Mouse (Mus musculus) cortical plate, adult 2 months (tissue): ENCODE measurements at regions not wholly inside any gene's neighbourhood (a gene's known extent, or its start where the extent isn't known, plus 50 kb on each side); places are given as distances from the start of the nearest gene placed in this dataset.

Experiments
- CTCF ChIP-seq: fragments of 200-500 bp; IDR thresholded peaks from 2 replicates; pipeline ENCODE4 v1.5.1; 2011; ENCODE audit warnings: mild to moderate bottlenecking, control low read depth, low read length; ENCODE audit not compliant: insufficient read depth; ENCODE audit errors: extremely low read depth
- POLR2A ChIP-seq: fragments of 200-500 bp; IDR thresholded peaks from 2 replicates; pipeline ENCODE4 v1.6.1; 2011; ENCODE audit warnings: mild to moderate bottlenecking, low read length, control low read depth; ENCODE audit not compliant: insufficient read depth; ENCODE audit errors: extremely low read depth

- TF ChIP-seq POLR2A (no peak), CTCF (no peak)
Measured at GRCm38 (mm10) chr10:122225679-122226078, 128.5 kb upstream of the Rxylt1 start.
